Mouse (Mus musculus) layer of hippocampus, postnatal 36 days (tissue): ENCODE measurements around the gene Tmem30b. TPM values are rescaled to one million over a fixed set of nuclear protein-coding genes. Genes with fewer than 3 reads are reported as not detected.
A peak's percentile ranks its signal among the peaks of the same experiment; 100 is the strongest.
"Not testable (repeated sequence)": the region's sequence is repeated elsewhere in the genome, so short reads cannot be mapped to it uniquely, and the experiment has no call there.

Source experiments
- DNase-seq, 2 experiments: peaks; one replicate each; pipeline ENCODE4 v3.0.0; 2022
- total RNA-seq, 2 experiments: library from RNA; stranded (reverse); gene quantifications; 2 replicates each; pipeline ENCODE4 v1.2.3; 2021

Tmem30b gene
- total RNA-seq, result not detected

DNA sequence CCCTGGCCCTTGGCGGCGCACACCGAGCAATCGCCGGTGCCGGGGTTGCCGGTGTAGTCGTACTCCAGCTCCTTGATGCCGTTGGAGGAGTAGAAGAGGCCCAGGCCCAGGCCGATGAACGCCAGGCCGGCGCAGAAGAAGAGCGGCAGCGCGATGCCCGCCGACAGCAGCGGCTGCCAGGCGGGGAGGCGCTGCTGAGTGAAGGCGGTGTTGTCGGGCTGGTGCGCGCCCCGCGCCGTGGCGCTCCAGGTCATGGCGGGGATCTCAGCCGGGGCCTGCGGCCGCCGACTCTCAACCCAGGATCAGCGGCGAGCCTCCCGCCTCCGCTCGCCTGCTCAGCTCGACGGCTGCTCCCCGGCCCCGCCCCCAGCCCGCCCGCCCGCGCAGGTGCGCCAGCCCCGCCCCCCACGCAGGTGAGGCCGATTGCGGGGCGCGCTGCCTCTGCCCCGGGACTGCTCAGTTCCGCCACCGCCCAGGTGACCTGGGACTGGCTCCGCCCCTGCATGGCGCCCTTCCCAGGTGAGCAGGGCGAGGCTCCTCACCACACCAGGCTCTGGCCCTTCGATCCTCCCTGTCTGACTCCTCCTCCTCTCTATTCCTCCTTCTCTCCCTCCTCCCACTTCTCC, at the start of gene Tmem30b:
Gene Tmem30b, minus strand, starts transcription at position 307 of the 626 bp plus-strand sequence.
- DNase-seq, result no peak

DNA sequence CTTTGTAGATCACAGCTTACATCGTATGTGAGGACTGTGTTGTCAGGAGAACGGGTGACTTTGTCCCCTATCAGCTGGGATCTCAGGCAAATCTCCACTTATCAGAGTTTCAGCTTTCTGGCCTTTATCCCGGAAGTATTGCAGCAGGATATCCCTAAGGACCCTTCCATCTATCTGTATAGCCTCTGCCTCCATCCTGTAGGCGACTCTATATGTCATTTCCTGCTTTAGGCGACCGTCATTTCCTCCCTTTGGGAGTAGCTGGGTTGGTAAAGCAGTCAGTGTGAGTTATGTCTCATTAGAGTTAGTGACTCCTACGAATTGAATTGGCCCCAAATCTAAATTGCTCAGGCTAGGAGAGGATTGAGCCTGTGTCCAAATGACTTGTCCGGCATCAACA, 49.0 kb upstream of the Tmem30b start:
- no peak for DNase-seq

DNA sequence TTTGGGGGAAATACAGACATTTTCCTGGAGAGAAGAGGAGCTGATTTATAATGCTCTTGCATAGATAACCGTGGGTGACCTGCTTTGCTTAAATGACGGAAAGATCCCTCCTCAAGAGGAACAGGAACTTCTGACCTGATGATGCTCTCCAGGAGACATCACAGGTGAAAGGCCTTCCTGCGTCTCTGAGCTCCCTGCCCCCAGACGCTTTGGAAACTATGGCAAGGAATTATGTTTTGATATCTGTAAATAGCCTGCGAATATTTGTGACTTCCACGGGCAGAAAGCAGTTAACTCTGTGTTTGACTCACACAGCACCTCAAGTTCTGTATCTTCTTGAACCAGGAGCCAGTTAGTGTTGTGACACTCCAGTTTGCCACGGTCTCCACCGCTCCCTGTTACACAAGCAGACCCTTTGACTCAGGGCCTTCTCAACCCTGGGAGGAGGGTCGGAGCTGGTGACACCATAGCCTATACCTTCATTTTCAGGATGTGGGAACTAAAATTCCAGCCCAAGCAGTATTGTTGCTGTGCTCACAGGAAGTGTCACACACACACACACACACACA, 48.1 kb upstream of the Tmem30b start:
- no peak for DNase-seq

DNA sequence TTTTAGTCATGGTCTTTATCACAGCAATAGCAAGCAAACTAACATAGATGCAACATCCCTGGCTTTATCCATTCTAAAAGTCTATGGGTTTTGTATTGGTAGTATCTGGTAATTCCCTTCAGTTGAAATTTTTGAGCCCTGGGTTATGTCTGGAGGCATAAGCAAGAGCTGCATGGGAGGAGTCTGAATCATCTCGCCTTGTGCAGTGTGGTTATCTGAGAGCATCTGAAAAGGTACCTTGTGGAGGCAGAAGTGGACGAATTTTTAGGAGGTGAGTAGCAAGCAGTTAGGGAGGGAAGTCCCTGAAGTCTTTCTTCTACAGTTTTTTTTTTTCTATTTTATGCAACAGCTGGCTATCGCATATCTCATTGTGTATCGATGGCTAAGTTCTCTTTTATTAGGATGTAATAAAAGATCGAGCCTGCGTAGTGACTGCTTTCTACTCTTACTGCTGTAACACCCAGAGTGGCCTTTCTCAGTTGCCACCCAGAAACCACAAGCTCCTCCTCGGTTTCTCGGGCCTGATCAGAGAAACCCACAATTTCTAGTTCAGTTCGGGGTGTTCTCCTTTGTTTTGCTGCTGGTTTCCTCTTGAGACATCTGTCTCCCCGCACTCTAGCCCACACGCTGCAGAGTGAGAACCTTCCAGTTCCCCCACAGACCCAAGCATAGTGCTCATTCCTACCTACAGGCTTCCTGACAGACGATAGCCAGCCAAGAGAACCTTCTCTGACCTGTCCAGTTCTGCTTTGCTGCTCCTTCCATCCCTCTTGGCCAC, 47.0 kb upstream of the Tmem30b start:
- no peak for DNase-seq

DNA sequence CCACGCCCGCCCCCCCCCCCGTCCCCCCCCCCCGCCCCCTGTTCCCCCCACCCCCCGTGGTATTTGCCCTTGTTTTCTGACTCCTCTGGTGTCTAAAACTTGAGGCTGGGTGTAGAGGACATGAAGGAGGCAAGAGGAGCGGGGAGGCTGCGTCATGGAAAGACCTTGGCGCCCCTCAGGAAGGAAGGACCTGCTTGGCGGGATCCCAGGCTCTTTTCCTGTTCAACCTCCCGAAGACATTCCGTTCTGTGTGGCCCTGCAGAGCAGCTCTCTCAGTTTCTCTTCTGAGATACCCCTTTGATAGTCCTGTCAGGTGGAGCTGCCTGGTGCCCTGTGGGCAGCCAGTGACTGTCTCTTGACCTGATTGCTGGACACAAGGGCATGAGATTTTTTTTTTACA, 45.4 kb upstream of the Tmem30b start:
- no peak for DNase-seq

DNA sequence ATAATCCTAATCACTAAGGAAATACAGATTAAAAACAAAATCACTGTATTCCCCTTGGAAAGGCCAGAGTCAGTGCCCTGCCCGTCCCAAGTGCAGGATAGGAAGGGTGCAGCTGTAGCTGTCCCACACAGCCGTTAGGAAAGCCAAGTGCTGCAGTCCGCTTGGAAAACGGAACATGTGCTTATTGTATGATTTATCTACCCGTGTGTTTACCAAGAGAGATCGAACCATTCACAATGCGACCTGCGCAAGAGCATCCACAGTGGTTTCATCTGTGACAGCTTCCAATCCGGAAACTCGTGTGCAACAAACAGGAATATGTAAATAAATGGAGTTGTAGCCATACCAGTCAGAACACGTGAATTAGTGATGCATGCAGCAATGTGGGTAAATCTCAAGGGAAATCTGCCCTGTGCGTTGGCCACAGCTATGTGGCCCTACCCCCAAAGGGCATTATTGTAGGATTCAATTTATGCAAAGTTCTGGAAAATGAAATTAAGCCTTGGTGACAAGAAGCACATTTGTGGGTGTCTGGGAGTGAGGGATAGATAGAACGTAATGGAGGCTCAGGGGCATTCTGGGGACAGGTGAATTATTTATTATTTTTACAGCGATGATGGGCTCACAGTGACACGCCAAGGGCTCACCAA, 44.6 kb upstream of the Tmem30b start:
- no peak for DNase-seq

DNA sequence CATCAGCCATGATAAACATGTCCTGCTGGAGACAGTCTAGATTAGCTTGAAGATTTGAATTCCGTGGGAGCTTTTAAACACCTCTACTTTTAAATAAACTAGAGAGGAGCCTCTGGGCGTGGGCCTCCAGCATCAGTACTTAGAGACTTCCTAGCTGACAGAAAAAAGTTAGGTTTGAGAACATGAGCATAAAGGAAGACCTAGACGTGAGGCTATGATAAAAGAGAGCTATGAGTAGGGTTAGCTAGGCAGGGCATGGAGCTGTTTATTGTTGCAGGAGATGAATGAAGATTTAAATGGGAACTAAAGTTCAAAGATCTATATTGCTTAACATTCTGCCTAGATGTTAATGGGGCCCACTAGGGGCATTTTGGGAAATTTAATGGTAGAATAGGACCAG, 41.1 kb upstream of the Tmem30b start:
- DNase-seq, result no peak

DNA sequence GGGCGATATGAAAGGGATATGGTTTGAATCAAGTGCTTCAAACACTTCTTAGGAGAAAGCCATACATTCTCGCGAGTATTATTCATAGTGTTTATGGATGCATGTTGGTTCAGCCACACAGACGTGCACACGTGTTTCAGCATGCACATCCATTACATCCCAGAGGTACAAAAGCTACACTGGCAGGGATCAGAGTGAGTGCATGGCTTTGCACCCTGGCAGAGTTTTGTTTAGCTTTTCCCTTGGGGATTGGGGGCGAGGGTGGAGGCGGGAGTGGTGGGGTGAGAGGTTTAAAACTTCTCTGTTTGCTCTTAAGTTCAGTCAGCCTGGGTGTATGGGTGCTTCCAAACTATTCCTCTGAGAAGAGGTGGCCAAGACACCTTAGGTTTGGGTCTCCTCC, 39.7 kb upstream of the Tmem30b start:
- DNase-seq, result no peak

DNA sequence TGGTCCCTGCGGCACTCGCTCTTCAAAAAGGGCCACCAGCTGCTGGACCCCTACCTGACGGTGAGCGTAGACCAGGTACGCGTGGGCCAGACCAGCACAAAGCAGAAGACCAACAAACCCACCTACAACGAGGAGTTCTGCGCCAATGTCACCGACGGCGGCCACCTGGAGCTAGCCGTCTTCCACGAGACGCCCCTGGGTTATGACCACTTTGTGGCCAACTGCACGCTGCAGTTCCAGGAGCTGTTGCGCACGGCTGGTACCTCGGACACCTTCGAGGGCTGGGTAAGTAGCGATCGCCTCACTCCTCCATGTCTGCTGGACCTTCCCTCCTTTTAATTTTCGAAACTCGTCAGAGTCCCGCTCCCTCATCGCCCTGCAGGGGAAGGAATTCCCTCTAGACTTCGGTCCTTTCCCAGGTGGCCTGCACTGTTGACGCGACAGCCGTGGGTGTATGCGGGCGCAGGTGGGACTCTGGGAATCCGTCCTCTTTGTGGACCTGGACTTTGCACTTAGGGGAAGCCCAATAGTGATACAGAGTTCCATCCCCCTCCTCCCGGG, 39.1 kb upstream of the Tmem30b start:
- DNase-seq, result no peak

DNA sequence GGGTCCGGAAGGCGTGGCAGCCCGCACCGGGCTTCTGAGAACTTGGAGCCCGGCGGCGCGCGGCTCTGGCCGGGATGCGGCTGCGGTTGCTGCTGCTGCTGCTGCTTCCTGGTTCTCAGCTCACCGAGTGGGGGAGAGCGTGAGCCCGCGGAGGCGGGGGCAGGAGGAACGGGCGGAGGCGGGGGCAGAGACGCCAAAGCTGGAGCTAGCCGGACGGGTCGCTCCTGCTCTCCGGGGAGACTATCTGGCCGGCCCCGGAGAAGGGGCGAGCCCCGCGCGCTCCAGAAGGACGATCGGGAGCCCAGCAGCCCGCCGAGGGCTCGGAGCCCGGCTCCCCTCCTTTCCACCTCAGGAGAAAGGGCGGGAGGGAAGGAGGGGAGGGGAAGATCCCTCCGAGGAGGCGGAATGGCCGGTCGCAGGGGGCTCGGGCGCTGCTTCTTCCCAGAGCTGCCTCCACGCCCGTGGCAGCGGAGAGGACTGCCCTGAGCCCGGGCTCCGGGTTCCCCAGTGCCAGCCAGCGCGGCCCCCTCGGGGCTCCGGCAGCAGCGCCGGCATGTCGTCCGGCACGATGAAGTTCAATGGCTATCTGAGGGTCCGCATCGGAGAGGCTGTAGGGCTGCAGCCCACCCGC, 38.5 kb upstream of the Tmem30b start, which contains the start of gene Prkch:
Gene Prkch, plus strand, starts transcription at position 187 of the 631 bp plus-strand sequence.
- peak; percentile 51 to 58 for DNase-seq

DNA sequence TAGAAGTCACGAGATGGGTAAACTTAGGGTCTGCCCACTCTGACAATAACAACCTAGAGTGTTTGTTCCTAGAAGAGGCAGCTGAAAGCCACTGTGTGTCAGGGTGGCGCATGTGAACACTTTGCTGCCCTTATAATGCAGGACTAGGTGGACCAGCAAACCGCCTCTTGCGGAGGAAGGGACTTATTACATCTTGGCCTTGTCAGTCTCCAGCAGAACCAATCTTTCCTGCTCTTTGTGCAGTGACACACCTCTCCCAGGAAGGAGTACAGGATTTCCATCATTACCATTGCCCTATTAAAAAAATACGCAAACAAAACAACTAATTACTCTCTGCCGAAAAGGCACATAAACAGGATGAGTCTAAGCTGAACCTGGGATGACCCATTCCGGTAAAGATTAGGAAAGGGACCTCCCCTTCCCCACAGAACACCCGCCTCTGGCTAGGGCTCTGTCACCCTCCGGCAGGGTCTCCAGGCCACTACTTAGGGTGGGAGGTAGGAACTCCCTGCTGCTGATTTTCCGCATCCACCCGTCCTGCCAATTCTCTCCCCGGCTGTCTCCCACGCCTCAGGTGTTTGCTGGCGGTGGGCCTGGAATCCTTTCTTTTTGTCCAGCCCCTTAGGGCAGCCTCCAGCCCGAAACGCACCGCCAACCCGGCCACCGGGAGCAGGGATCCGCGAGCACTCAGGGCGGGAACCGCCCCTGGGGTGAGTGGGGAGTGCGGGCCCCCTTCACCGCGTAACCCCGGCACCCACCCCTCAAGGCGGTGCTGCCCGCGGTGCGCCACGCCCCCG, 37.8 kb upstream of the Tmem30b start:
- no peak for DNase-seq

DNA sequence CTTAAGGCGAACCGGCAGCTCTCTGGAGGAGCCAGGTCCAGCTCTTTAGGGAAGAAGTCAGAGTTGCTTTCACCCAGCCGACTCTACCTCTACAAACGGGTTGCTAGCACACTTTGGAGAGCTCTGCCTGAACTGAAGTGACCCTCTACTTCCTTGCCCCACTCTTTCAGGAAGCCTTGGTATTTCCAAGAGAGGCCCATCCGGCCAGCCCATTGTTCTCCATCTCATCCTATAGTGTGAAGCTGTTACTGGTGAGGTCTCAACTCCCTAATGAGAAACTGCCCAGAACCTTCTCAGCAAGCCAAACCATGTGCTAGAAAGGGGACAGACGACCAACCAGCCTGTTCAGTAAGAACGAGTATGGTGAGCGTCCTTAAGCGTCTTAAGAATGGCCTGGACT, 37.1 kb upstream of the Tmem30b start:
- no peak for DNase-seq

DNA sequence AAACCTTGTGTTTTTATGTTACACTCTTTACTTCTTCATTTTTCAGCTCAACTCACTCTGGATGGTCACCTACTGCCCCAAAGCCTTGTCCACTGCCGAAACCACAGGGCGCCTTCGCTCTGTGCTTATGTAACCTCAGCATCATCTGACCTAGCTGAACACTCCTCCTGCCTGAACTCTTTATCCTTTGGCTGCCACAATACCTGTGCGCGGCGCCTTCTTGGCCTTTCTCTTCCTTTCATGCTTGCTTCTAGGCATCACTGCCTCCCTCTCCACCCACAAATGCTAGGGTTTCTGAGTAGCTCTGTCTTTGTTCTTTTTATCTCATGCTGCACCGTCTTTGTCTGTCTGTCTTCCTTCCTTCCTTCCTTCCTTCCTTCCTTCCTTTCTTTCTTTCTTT, 34.6 kb upstream of the Tmem30b start:
- DNase-seq, result no peak

DNA sequence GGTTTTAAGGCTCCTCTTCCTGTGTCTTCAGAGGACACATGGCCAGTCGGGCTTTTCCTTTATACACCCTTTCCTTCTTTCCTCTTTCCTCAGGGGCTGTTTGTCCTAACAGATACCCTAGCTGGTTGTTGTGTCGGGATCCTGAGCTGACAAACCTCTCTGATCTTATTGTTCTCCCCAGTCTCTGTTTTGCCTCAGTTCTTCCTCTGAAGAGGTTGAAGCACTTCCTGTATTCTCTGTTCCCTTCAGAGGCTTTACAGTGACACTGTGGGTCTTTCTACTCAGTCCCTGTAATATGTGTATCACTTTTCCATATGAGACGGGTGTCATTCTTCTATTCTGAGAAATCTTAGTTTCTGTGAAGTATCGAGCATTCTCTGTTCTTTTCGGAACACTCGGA, 31.9 kb upstream of the Tmem30b start:
- no peak for DNase-seq

DNA sequence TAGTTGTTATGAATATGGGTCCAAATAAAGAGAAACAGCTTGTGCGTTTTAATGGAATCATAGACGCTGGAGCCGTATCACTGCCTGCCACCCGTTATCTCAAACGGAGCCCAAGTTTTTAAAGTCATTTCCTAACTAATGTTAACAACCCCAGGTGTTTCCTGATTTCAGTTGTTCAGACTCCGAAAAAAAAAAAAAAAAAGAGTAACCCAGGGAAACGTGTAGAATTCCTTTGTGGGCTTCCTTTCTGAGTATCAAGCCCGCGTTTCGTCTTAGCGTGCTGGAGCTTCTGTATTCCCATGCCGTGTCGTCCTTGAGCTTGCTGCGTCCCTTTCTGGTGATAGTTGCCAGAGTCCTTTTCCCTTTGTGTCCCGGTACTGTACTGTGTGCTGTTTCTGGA, 28.4 kb upstream of the Tmem30b start:
- DNase-seq, result no peak

DNA sequence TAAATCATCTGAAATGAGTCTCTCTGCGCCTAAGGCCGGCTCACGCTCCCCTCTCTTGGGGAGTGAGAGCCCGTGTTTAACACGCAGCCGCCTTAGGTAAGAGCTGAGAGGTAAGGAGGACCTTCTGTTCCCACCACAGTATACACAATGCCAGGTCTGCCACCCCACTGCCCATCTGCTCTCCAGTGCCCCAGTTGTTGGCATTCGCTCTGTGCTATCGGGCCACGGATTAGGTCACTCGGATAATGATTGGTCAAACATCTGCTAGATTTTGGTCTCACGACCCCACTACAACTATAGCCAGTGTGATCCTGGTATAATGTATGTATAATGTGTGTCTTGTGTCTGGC, 19.4 kb upstream of the Tmem30b start:
- no peak for DNase-seq

DNA sequence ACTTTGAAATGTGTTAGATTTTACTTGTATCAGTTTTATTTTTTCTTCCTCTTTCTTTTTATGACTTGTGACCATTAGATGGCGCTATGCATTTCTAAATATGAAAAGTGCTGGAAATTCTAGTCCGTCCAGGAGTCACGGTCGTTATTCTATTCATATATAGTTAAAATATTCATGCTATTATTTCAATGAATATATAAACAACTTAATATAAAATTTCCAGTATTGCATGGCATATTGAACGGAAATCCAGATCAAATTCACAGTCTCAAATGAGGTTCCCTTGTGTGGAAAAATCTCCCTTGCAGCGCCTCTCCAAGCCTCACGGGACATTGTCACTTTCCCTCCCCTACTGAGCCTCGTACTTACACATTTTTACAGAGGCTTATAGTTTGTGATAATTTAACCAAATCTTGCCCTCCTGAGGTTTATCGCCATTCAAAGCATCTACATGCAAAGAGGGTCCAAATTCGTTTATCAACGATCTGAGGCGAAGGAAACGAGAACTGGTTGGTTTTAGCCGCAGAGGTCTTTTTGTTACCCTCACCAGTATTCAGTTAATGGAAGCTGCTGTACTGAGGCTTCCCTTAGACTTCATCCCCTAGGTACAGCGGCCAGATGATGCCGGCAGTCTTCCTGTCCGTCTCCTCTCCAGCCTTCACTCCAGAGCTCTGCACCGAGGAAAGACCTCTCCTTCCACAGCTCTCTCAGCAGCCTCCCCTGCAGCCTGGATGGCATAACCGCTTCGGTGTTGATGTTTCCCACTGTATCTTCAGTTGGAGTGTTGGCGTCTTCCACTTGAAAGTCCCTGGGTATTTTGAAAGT, 18.8 kb upstream of the Tmem30b start:
- no peak for DNase-seq

DNA sequence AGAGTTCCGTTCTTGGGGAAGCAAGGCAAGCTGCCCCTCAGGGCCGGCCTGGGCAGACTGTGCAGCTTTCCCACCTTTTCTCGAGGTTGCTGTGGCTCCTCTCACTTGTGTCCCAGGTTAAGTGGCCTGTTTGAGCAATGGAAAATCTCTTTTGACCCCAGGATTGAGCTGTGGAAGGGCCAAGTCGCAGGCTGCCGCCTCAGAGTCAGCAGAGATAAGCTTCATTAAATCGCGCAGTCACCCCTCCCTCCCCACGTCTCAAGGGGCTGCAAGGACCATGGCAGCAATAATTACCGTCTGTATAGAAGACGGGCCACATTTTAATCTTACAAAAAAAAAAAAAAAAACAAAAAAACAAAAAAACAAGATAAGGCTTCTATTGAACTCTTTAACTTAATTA, 18.0 kb upstream of the Tmem30b start:
- DNase-seq, result no peak

DNA sequence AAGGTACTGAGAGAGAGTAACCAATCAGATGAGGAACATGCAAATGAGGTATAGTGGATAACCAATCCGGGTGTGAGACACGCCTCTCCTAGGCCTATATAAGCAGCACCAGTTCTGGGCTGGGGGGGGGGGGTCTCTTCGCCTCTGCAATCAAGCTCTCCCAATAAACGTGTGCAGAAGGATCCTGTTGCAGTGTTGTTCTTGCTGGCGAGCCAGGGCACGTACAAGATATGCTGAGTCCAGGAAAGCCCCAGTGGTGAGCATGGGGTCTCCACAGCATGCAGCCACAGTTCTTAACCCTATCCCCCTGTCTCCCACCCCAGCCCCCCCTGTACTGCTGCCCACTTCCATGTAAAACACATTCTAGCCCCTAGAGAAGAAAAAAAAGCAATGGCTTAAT, 16.9 kb upstream of the Tmem30b start:
- not testable (repeated sequence) for DNase-seq

DNA sequence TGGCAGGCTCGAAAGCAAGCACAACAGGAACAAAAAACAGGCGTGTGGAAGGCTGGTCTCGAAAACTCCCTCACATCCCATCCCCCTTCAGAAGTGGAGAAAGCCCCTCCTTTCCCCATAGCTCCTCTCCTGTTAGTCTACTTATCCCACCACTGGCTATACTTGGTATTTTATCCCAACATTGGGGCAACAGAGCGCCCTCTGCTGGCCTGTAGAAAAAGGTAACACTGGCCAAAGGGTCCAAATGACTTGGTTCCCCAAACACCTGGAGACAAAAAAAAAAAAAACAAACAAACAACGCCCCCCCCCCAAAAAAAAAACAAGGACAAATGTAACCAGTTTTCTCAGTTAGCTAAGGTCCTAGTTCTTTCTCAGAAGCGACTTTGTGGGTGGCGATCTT, 13.9 kb upstream of the Tmem30b start:
- DNase-seq, result no peak
